Mouse (Mus musculus) bone marrow macrophage, adult 2 months (primary cell): ENCODE data around the gene Armc2.

Experiments
- CTCF ChIP-seq: IDR thresholded peaks from 2 replicates; pipeline ENCODE4 v1.5.1; 2012; ENCODE audit warnings: low read depth, mild to moderate bottlenecking, low read length, moderate library complexity
- POLR2A ChIP-seq: IDR thresholded peaks from 2 replicates; pipeline ENCODE4 v1.6.1; 2012; ENCODE audit warnings: mild to moderate bottlenecking, low read depth, low read length, borderline replicate concordance

- TF ChIP-seq POLR2A (no peak), CTCF (no peak)
These were observed 121.4 kb downstream of the Armc2 start for GRCm38 (mm10) chr10:41896865-41897264.
